Mouse (Mus musculus) limb, embryonic 12.5 days (tissue): ENCODE measurements around the gene Exog. TPM values are rescaled to one million over a fixed set of nuclear protein-coding genes. Genes with fewer than 3 reads are reported as not detected.

Experiments used
- ATAC-seq: fragments of 200-750 bp; cut with Nextera tagmentation; 2 replicates; pipeline ENCODE4 v1.8.0; 2017; ENCODE audit warnings: low read depth, moderate TSS enrichment; ENCODE audit not compliant: insufficient number of reproducible peaks, insufficient read depth, low FRiP score, low TSS enrichment
- H3K27ac ChIP-seq: fragments of 300-500 bp; sonication (generic); 2 replicates; pipeline ENCODE4 v1.5.1; 2016; ENCODE audit warnings: mild to moderate bottlenecking, moderate library complexity
- H3K27me3 ChIP-seq: fragments of 300-500 bp; sonication (generic); 2 replicates; pipeline ENCODE4 v1.6.1; 2016; ENCODE audit warnings: mild to moderate bottlenecking, moderate library complexity
- H3K36me3 ChIP-seq: fragments of 300-500 bp; sonication (generic); 2 replicates; pipeline ENCODE4 v1.6.1; 2016; ENCODE audit warnings: mild to moderate bottlenecking, moderate library complexity
- H3K4me1 ChIP-seq: fragments of 300-500 bp; sonication (generic); replicated peaks from 2 replicates; pipeline ENCODE4 v1.6.1; 2016
- H3K4me2 ChIP-seq: fragments of 300-500 bp; sonication (generic); 2 replicates; pipeline ENCODE4 v1.6.1; 2016; ENCODE audit warnings: mild to moderate bottlenecking, moderate library complexity
- H3K4me3 ChIP-seq: fragments of 300-500 bp; sonication (generic); replicated peaks from 2 replicates; pipeline ENCODE4 v1.5.1; 2016; ENCODE audit warnings: mild to moderate bottlenecking
- H3K9ac ChIP-seq: fragments of 300-500 bp; sonication (generic); replicated peaks from 2 replicates; pipeline ENCODE4 v1.6.1; 2016; ENCODE audit warnings: mild to moderate bottlenecking, moderate library complexity
- H3K9me3 ChIP-seq: fragments of 300-500 bp; sonication (generic); 2 replicates; pipeline ENCODE4 v1.6.1; 2016; ENCODE audit warnings: mild to moderate bottlenecking, moderate library complexity
- WGBS: fragments of 180-500 bp; shearing (Covaris S2); methylation state at CpG from one replicate; pipeline ENCODE4 v1.1.7; 2016; 5-methylcytosine and 5-hydroxymethylcytosine counted together
- polyA plus RNA-seq: library from polyadenylated mRNA; unstranded; fragments of >200 nt; fragmentation: Nextera tagmentation; extraction: Ambion mirVana; gene quantifications from 2 replicates; pipeline ENCODE4 v1.2.1, GENCODE M21; 2016

The Exog gene
- polyA plus RNA-seq, 1 experiment from 2014 or later = 50.8 TPM

GRCm38 (mm10) chr9:119510902-119511301, 66.2 kb downstream of the Exog start:
- no peak for ATAC-seq
- Histone ChIP-seq H3K36me3 (no peaks in the 10 kb centered on the region), H3K4me1 (no peaks in the 10 kb centered on the region), H3K9ac (no peak overlapping the region), H3K9me3 (0 out of 2 replicates have a peak, but pooled peaks cover 4% of the 10 kb centered on the region), H3K27me3 (0 out of 2 replicates have a peak, but pooled peaks cover 4% of the 10 kb centered on the region), H3K4me3 (no peak overlapping the region), H3K4me2 (no peak overlapping the region), H3K27ac (no peak overlapping the region)
- 58% methylated on average over 6 of the region's 6 CpGs for WGBS

GRCm38 (mm10) chr9:119512993-119513392, 68.2 kb downstream of the Exog start:
- 85% methylated on average over 9 of the region's 9 CpGs for WGBS
- Histone ChIP-seq H3K9ac (no peak overlapping the region), H3K4me1 (no peaks in the 10 kb centered on the region), H3K4me2 (no peak overlapping the region), H3K4me3 (no peak overlapping the region), H3K9me3 (no peaks in the 10 kb centered on the region), H3K36me3 (no peaks in the 10 kb centered on the region), H3K27ac (no peak overlapping the region), H3K27me3 (peaks cover 23% of the 10 kb centered on the region)
- no peak for ATAC-seq

- no peak for ATAC-seq
- no peak overlapping the region for H3K9ac ChIP-seq
- H3K36me3 ChIP-seq = no peaks in the 10 kb centered on the region
- H3K4me1 ChIP-seq = no peaks in the 10 kb centered on the region
- H3K4me2 ChIP-seq = no peak overlapping the region
- peaks cover 29% of the 10 kb centered on the region for H3K27me3 ChIP-seq
- H3K4me3 ChIP-seq = no peak overlapping the region
- 71% methylated on average over 8 of the region's 8 CpGs for WGBS
- H3K9me3 ChIP-seq = no peaks in the 10 kb centered on the region
- H3K27ac ChIP-seq = no peak overlapping the region
Measured at GRCm38 (mm10) chr9:119513816-119514215, 69.1 kb downstream of the Exog start.

GRCm38 (mm10) chr9:119514986-119515385, 70.2 kb downstream of the Exog start:
- H3K36me3 ChIP-seq = no peaks in the 10 kb centered on the region
- no peak overlapping the region for H3K9ac ChIP-seq
- peaks cover 29% of the 10 kb centered on the region for H3K27me3 ChIP-seq
- no peaks in the 10 kb centered on the region for H3K9me3 ChIP-seq
- ATAC-seq = no peak
- H3K4me2 ChIP-seq = no peak overlapping the region
- WGBS = 82% methylated on average over 8 of the region's 8 CpGs
- no peak overlapping the region for H3K27ac ChIP-seq
- H3K4me1 ChIP-seq = no peaks in the 10 kb centered on the region
- H3K4me3 ChIP-seq = no peak overlapping the region

Other genes with a start within 250 kb of the Exog start
- gene Slc22a13, start 235.8 kb upstream of the Exog start, polyA plus RNA-seq = not detected in 2 replicates
- 16.0 and 17.0 TPM in 2 replicates for gene Oxsr1, start 122.5 kb upstream of the Exog start, polyA plus RNA-seq
- 81.3 and 81.6 TPM in 2 replicates for gene Acaa1a, start 105.3 kb upstream of the Exog start, polyA plus RNA-seq
- 9.2 and 9.9 TPM in 2 replicates for gene Myd88, start 103.5 kb upstream of the Exog start, polyA plus RNA-seq
- gene Xylb, start 87.6 kb upstream of the Exog start, polyA plus RNA-seq = 7.6 and 8.3 TPM in 2 replicates
- not detected in 2 replicates for gene Slc22a14, start 79.4 kb upstream of the Exog start, polyA plus RNA-seq
- gene Acvr2b, start 42.8 kb upstream of the Exog start, polyA plus RNA-seq = 48.9 and 50.5 TPM in 2 replicates
- 0.05 and 0.06 TPM in 2 replicates for gene Scn5a, start 134.1 kb downstream of the Exog start, polyA plus RNA-seq